Mouse (Mus musculus) liver, embryonic 14.5 days (tissue): Measurements from ENCODE around the gene Kif4. TPM values are rescaled to one million over a fixed set of nuclear protein-coding genes. Genes with fewer than 3 reads are reported as not detected.

ENCODE experiments used
- ATAC-seq: fragments of 200-750 bp; cut with Nextera tagmentation; 2 replicates; pipeline ENCODE4 v1.8.0; 2017; ENCODE audit warnings: moderate number of reproducible peaks, mild to moderate bottlenecking, moderate library complexity; ENCODE audit not compliant: insufficient read depth
- DNase-seq, 3 experiments: peaks; one replicate each; pipeline ENCODE4 v3.0.0-alpha.2; 2012 to 2013; ENCODE audit warnings: low read depth in 3 of 3, low spot score in 3 of 3
- H3K27ac ChIP-seq: fragments of 300-500 bp; sonication (generic); 2 replicates; pipeline ENCODE4 v1.5.1; 2014; ENCODE audit warnings: moderate library complexity, mild to moderate bottlenecking, control low read depth, inconsistent platforms
- H3K27me3 ChIP-seq: fragments of 300-500 bp; sonication (generic); 2 replicates; pipeline ENCODE4 v1.6.1; 2014; ENCODE audit warnings: mild to moderate bottlenecking, low read length, moderate library complexity; ENCODE audit not compliant: control insufficient read depth, insufficient read depth
- H3K36me3 ChIP-seq: fragments of 300-500 bp; sonication (generic); replicated peaks from 2 replicates; pipeline ENCODE4 v1.6.1; 2014; ENCODE audit warnings: low read depth; ENCODE audit not compliant: control insufficient read depth, insufficient read depth
- H3K4me1 ChIP-seq, 2 experiments: fragments of 200-500 bp in 1 of 2; fragments of 300-500 bp in 1 of 2; sonication (generic) in 1 of 2; replicated peaks; 2 replicates each; pipeline ENCODE4 v1.6.1; 2012 to 2014; ENCODE audit warnings: antibody characterized with exemption in 1 of 2, inconsistent platforms in 1 of 2, low read length in 1 of 2; ENCODE audit not compliant: control insufficient read depth in 2 of 2, insufficient read depth in 2 of 2
- H3K4me2 ChIP-seq: fragments of 300-500 bp; sonication (generic); 2 replicates; pipeline ENCODE4 v1.6.1; 2014; ENCODE audit warnings: low read depth, mild to moderate bottlenecking, control low read depth, moderate library complexity
- H3K4me3 ChIP-seq, 2 experiments: fragments of 200-500 bp in 1 of 2; fragments of 300-500 bp in 1 of 2; sonication (generic) in 1 of 2; 2 replicates each; pipeline ENCODE4 v1.5.1; 2012 to 2014; ENCODE audit warnings: low read depth in 2 of 2, low read length in 2 of 2, mild to moderate bottlenecking in 2 of 2, control low read depth in 1 of 2, inconsistent platforms in 1 of 2, moderate library complexity in 1 of 2; ENCODE audit not compliant: insufficient read depth in 1 of 2
- H3K9ac ChIP-seq: fragments of 300-500 bp; sonication (generic); replicated peaks from 2 replicates; pipeline ENCODE4 v1.6.1; 2014; ENCODE audit warnings: mild to moderate bottlenecking, control low read depth, moderate library complexity
- H3K9me3 ChIP-seq: fragments of 300-500 bp; sonication (generic); 2 replicates; pipeline ENCODE4 v1.6.1; 2016; ENCODE audit warnings: low read length, mixed read lengths; ENCODE audit not compliant: control insufficient read depth
- CTCF ChIP-seq: IDR thresholded peaks from 2 replicates; pipeline ENCODE4 v1.5.1; 2016; ENCODE audit warnings: antibody characterized with exemption, low read depth, control low read depth
- EP300 ChIP-seq: IDR thresholded peaks from 2 replicates; pipeline ENCODE4 v1.6.1; 2016; ENCODE audit warnings: antibody characterized with exemption, low read depth
- WGBS: fragments of 180-500 bp; shearing (Covaris S2); extraction: QIAGEN DNeasy Blood & Tissue Kit; methylation state at CpG from one replicate; pipeline ENCODE4 v1.1.7; 2014; ENCODE audit not compliant: insufficient replicate concordance; 5-methylcytosine and 5-hydroxymethylcytosine counted together
- polyA plus RNA-seq, 2 experiments: library from polyadenylated mRNA; depleted of rRNA in 1 of 2; stranded (reverse) in 1 of 2; unstranded in 1 of 2; fragments of >200 nt; fragmentation: Nextera tagmentation in 1 of 2; extraction: Ambion mirVana in 1 of 2; gene quantifications; 2 replicates each; pipeline versions ENCODE4 v1.2.1 to v1.2.3; 2012 to 2014

Gene Kif4
- polyA plus RNA-seq, 2 experiments, result 14.6 to 23.5 TPM

DNA sequence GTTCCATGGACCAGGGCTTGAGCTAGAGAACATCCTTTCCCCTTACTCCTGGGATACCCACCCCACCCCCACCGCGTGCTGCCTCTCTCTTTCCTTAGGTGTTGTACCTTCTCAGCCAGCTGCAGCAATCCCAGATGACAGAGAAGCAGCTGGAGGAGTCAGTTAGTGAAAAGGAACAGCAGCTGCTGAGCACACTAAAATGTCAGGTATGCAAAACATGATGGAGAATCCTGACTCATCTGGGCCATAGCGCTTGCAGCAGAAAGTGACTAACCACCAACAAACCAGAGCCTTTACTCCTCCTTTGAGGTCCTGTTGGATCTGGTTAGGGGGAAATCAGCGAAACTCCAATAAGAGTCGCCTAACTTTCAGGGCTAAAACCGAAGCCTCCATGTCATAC, 90.6 kb downstream of the Kif4 start:
- H3K4me1 ChIP-seq, result no peaks in the 10 kb centered on the region
- no peaks in the 10 kb centered on the region for H3K27me3 ChIP-seq
- ATAC-seq (no peak), DNase-seq (no peak)
- H3K4me2 ChIP-seq, result no peak overlapping the region
- H3K9me3 ChIP-seq, result no peaks in the 10 kb centered on the region
- peaks cover 66% of the 10 kb centered on the region for H3K36me3 ChIP-seq
- H3K4me3 ChIP-seq, result no peak overlapping the region
- no peak overlapping the region for H3K9ac ChIP-seq
- H3K27ac ChIP-seq, result no peak overlapping the region
- TF ChIP-seq CTCF, result no peak
- TF ChIP-seq EP300, result no peak
- WGBS, result 92% methylated on average over 6 of the region's 6 CpGs

GRCm38 (mm10) chrX:100728947-100729346, 103.4 kb downstream of the Kif4 start:
- 53% methylated on average over 1 of the region's 1 CpGs for WGBS
- TF ChIP-seq CTCF, result no peak
- TF ChIP-seq EP300, result no peak

GRCm38 (mm10) chrX:100729665-100730188, 104.2 kb downstream of the Kif4 start, which contains the start of gene Gdpd2:
Gene Gdpd2 (plus strand): TSS chrX:100729873.
- H3K27ac ChIP-seq, result no peak within 1 kb of the TSS
- no peak within 1 kb of the TSS for H3K4me2 ChIP-seq
- no peak for ATAC-seq
- 11% methylated on average over 8 of the region's 8 CpGs for WGBS
- TF ChIP-seq CTCF (peak; percentile 57), EP300 (no peak)
- no peak within 1 kb of the TSS for H3K4me3 ChIP-seq
- H3K9ac ChIP-seq, result no peak within 1 kb of the TSS
- H3K36me3 ChIP-seq, result peaks cover 23% of the 10 kb centered on the region
- no peaks in the 10 kb centered on the region for H3K4me1 ChIP-seq
- no peaks in the 10 kb centered on the region for H3K9me3 ChIP-seq
- no peaks in the 10 kb centered on the region for H3K27me3 ChIP-seq
- no peak for DNase-seq

More at GRCm38 (mm10) chrX:100728947-100729346, 103.4 kb downstream of the Kif4 start:
- Histone ChIP-seq H3K9me3 (no peaks in the 10 kb centered on the region), H3K27ac (no peak overlapping the region), H3K4me2 (no peak overlapping the region), H3K4me1 (no peaks in the 10 kb centered on the region), H3K4me3 (no peak overlapping the region), H3K36me3 (peaks cover 25% of the 10 kb centered on the region), H3K9ac (no peak overlapping the region), H3K27me3 (no peaks in the 10 kb centered on the region)
- DNase-seq, result no peak
- ATAC-seq, result no peak

GRCm38 (mm10) chrX:100730266-100730665, 104.7 kb downstream of the Kif4 start:
- H3K9ac ChIP-seq, result no peak overlapping the region
- no peak overlapping the region for H3K4me3 ChIP-seq
- peaks cover 18% of the 10 kb centered on the region for H3K36me3 ChIP-seq
- no peaks in the 10 kb centered on the region for H3K27me3 ChIP-seq
- no peak for ATAC-seq
- DNase-seq, result no peak
- no peaks in the 10 kb centered on the region for H3K9me3 ChIP-seq
- TF ChIP-seq EP300 (no peak), CTCF (no peak)
- no peaks in the 10 kb centered on the region for H3K4me1 ChIP-seq
- no peak overlapping the region for H3K4me2 ChIP-seq
- WGBS, result 27% methylated on average over 8 of the region's 8 CpGs
- no peak overlapping the region for H3K27ac ChIP-seq

- no peak for TF ChIP-seq EP300
- TF ChIP-seq CTCF, result no peak
- Histone ChIP-seq H3K4me1 (no peaks in the 10 kb centered on the region), H3K9ac (no peak overlapping the region), H3K9me3 (no peaks in the 10 kb centered on the region), H3K4me3 (no peak overlapping the region), H3K27ac (no peak overlapping the region), H3K4me2 (no peak overlapping the region), H3K27me3 (no peaks in the 10 kb centered on the region; the same call in 1 of the 2 replicates), H3K36me3 (no peaks in the 10 kb centered on the region)
- DNase-seq, result no peak
- no peak for ATAC-seq
- 53% methylated on average over 7 of the region's 7 CpGs for WGBS
Observed at GRCm38 (mm10) chrX:100734359-100734758, 108.8 kb downstream of the Kif4 start.
